Mouse (Mus musculus) small intestine, adult 2 months (tissue): ENCODE results near the gene Tbc1d8.

Source experiments
- CTCF ChIP-seq: fragments of 200-500 bp; IDR thresholded peaks from 2 replicates; pipeline ENCODE4 v1.5.1; 2012; ENCODE audit warnings: low read depth, mild to moderate bottlenecking, control low read depth, inconsistent platforms, low read length, moderate library complexity, mixed read lengths; ENCODE audit not compliant: insufficient replicate concordance, insufficient read length; ENCODE audit errors: extremely low read depth
- POLR2A ChIP-seq: fragments of 200-500 bp; IDR thresholded peaks from 2 replicates; pipeline ENCODE4 v1.6.1; 2012; ENCODE audit warnings: low read depth, mild to moderate bottlenecking, control low read depth, inconsistent platforms, low read length, moderate library complexity

DNA sequence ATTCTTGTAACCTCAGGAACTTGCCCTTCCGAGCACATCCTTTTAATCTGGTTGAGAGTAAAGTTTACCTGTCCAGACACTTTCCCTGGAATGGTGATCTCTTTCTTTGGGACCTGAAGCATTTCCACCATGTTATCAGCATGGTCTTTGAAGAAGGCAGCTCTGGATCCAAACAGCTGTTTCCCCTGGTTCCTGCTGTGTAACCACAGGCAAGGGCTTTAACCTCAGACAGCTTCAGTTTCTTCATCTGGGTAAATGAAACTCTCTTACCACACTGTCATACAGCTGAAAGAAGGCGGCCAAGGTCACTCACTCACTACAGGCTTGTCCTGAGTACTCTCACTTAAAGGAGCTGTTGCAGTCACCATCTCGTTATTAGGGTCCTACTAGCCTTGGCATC lies 8.8 kb upstream of the Tbc1d8 start:
- no peak for TF ChIP-seq POLR2A
- no peak for TF ChIP-seq CTCF
